Mouse (Mus musculus) thymus, postnatal 0 days (tissue): Measurements from ENCODE around the gene Atxn7l2. TPM values are rescaled to one million over a fixed set of nuclear protein-coding genes. Genes with fewer than 3 reads are reported as not detected.

ENCODE experiments used
- DNase-seq: peaks from one replicate; pipeline ENCODE4 v3.0.0-alpha.2; 2015; ENCODE audit warnings: low spot score
- polyA plus RNA-seq: library from polyadenylated mRNA; unstranded; fragments of >200 nt; fragmentation: Nextera tagmentation; extraction: Ambion mirVana; gene quantifications from 2 replicates; pipeline ENCODE4 v1.2.1, GENCODE M21; 2015

Gene Atxn7l2
- polyA plus RNA-seq, 1 experiment from 2014 or later, result 14.2 TPM

DNA sequence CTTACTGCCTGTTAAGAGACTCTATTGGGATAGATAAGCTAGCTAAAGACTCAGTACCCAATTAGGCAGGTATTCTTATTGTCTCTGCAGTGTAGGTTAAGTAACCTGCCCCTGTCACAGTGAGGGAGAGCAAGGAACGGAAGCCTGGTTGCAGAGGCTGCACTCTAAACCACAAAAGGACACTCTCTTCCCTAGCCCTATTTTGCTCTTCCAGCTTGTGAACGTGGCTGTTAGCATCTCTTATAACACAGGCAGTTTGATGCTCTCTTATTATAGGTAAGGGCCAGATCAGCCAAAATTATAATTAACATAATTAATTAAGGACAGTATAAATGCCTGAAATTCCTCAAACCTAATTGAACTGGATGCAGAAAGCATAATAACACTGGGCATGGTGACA lies 30.2 kb downstream of the Atxn7l2 start:
- DNase-seq, result no peak

DNA sequence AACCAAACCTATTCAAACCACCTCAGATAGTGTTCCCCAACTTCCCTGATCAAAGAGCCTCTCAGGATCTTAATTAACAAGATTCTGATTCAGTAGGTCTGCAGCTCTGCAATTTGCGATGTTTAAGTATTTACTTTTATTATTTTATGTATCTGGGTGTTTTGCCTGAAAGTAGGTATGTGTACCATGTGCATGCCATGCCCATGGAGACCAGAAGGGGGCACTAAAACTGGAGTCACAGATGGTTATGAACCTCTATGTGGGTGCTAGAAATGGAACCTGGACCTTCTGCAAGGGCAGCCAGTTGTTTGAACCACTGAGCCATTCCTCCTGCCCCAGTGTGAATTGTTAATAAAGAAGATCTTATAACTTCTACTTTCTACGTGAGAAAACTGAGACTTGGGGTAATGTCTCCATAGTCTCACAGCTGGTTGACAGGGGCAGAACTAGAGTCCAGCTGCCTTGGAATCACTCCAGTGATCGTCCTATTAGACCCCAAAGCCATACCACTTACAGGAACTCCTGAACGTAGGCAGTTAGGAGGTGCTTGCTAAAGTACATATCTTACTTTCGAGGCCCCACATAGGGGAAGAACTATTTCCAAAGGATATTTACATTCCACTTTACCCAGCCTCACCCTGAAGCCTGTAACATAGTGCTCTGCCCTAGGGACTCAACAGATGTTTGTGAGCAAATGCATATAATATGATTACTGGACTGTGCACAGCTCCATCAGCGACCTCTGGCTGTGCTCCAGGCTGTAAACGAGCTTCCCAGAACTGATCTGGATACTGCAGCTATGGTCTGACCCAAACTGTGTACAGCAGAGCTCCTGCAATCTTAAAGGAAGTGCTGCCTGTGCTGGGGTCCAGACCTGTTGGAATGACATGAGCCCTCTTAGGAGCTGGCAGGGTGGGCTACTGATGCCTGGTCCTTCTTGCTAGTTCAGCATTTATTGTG lies 31.7 kb downstream of the Atxn7l2 start:
- DNase-seq, result no peak

GRCm38 (mm10) chr3:108174672-108175531 lies 35.8 kb downstream of the Atxn7l2 start:
- DNase-seq, result no peak

- no peak for DNase-seq
These were observed 41.5 kb downstream of the Atxn7l2 start for GRCm38 (mm10) chr3:108169199-108169598.

DNA sequence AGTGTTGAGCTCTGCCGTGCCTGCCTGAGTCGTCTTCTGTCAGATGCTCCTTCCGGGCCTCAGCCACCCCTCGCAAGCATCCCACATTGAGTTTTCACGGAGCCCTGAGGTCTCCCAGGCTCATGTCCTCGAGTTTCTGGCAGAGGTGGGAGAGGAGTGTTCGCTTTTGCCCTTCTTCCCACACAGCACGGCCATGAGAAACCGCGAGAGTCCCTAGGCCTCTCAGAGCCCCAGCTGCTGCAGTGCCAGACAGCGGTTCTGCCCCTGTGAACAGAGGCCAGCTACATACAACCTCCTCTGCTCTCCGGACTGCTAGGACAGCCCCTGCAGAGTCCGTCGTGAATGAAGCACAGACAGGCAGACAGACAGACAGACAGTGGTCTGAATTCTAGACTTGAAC lies 43.2 kb downstream of the Atxn7l2 start:
- no peak for DNase-seq

DNA sequence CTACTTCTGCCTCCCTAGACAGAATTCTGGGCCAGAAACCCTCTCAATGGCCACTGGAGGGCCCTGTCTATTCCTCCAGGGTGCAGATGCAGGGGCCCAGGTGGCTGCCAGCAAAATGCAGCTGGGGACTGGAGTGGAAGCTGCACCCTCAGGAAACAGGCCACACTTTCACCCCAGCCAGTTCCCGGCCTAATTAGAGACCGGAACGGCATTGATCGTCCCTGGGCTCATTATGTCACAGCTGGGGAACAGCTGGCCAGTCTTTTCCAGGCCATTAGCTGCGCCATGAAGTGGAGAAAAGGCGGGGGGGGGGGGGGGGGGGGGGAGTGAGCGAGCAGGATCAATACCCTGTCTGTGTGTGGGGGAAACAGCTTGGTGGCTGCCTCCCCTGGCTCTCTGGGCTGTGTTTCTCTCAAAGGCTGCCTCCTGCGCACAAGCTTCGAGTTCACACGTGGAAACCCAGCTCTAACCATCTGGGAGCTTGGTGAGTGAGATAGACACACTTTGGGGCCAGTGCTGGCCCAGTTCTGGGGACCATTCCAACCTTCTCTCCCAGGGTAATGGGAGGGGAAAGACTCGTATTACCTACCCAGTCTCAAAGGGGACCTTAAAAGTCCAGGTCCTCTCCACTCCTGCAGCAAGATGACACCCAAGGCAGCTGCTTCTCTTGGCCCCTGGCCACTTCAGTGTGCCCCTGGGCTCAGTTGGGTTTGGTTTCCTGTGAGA lies 44.1 kb downstream of the Atxn7l2 start:
- peak; percentile 70 for DNase-seq

- DNase-seq, result no peak
These were observed 45.0 kb downstream of the Atxn7l2 start for GRCm38 (mm10) chr3:108165532-108166315.

DNA sequence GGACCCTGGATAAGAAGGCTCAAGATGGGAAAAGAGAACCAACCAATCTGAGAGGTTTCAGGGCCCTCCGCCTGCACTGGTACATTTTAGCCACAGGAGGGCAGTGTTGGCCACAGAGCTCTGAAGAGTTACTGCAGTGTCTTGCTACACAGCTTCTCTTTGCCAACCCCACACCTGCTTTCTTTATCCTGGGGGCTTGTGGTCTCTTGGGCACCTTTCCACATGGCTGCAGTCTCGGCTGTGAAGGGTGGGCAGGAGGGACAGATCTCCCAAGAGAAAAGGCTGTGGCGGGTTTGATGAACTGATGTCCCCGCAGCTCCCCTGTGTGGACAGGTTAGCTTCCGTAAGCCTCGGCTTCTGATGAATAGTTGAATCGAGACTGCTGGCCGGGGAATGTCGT lies 45.9 kb downstream of the Atxn7l2 start:
- peak; percentile 85 for DNase-seq

DNA sequence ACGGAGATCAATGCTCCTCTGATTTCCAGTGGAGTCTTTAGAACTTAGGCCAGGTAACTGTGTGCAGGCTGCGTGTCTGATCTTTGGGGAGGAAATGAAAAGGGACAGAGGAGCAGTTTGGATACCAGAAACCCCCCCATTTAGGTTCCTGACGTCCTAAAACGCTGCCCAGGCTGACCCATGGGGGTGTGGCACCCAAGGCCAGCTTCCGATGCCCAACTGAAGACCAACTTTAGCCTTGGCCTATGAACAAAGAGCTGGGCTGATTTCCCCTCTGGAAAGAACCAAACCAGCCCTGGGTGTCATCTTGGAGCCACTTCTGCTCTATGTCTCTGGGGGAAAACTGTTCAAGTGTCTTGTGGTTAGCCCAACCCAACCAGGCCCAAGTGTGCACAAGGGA lies 46.6 kb downstream of the Atxn7l2 start:
- DNase-seq, result no peak

- DNase-seq, result no peak
These were observed 52.2 kb downstream of the Atxn7l2 start for GRCm38 (mm10) chr3:108158383-108159037.

DNA sequence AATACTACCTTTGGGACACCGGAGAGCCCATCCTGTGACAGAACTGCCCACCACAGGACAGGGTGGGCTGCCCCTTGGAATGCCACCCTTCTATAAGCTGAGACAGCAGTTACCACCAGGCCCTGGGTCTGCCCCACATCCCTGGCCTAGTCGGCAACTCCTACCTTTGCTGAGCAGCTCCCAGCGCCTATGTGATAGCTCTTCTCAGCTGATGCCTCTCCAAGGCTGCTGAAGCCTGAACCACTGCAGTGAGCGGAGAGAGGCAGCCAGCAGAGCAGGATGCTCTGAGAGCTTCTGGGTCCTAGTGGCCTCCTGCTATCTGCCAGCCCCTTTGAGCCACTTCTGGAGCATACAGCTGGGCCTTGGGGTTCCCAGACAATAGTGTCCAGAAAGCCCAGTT lies 56.1 kb downstream of the Atxn7l2 start, which contains the start of gene Gpr61:
Gpr61 (minus strand) TSS at position 227 of the 400 bp plus-strand sequence.
- DNase-seq, result no peak

- DNase-seq, result no peak
These were observed 58.4 kb downstream of the Atxn7l2 start for GRCm38 (mm10) chr3:108152290-108152689.

Other genes with a start within 250 kb of the Atxn7l2 start
- 1.6 and 1.8 TPM in 2 replicates for gene Gstm3, start 241.7 kb downstream of the Atxn7l2 start, polyA plus RNA-seq
- gene Gstm2, start 224.5 kb downstream of the Atxn7l2 start, polyA plus RNA-seq, result 25.3 and 26.8 TPM in 2 replicates
- gene Gstm1, start 193.0 kb downstream of the Atxn7l2 start, polyA plus RNA-seq, result 31.5 and 32.9 TPM in 2 replicates
- 10.8 and 11.6 TPM in 2 replicates for gene Gstm4, start 166.0 kb downstream of the Atxn7l2 start, polyA plus RNA-seq
- 29.2 and 31.4 TPM in 2 replicates for gene Ampd2, start 124.3 kb downstream of the Atxn7l2 start, polyA plus RNA-seq
- gene Gnat2, start 118.1 kb downstream of the Atxn7l2 start, polyA plus RNA-seq, result 0.59 and 0.68 TPM in 2 replicates
- 164 and 168 TPM in 2 replicates for gene Gnai3, start 64.8 kb downstream of the Atxn7l2 start, polyA plus RNA-seq
- gene Gpr61, start 56.1 kb downstream of the Atxn7l2 start, polyA plus RNA-seq, result 0.05 TPM in 1 of 2 replicates, not detected in the other
- gene Amigo1, start 24.6 kb downstream of the Atxn7l2 start, polyA plus RNA-seq, result 1.4 and 1.6 TPM in 2 replicates
- 7.5 and 9.1 TPM in 2 replicates for gene Cyb561d1, start 9.7 kb downstream of the Atxn7l2 start, polyA plus RNA-seq
- gene Sypl2, start 15.7 kb upstream of the Atxn7l2 start, polyA plus RNA-seq, result 0.10 and 0.14 TPM in 2 replicates
- gene Psma5, start 46.0 kb upstream of the Atxn7l2 start, polyA plus RNA-seq, result 311 and 322 TPM in 2 replicates
- 2.7 and 2.9 TPM in 2 replicates for gene Sort1, start 73.1 kb upstream of the Atxn7l2 start, polyA plus RNA-seq
- 0.23 and 0.29 TPM in 2 replicates for gene Mybphl, start 154.0 kb upstream of the Atxn7l2 start, polyA plus RNA-seq
- gene Psrc1, start 172.9 kb upstream of the Atxn7l2 start, polyA plus RNA-seq, result 16.7 and 17.1 TPM in 2 replicates
- 2.2 and 3.4 TPM in 2 replicates for gene Celsr2, start 204.6 kb upstream of the Atxn7l2 start, polyA plus RNA-seq
- 122 and 127 TPM in 2 replicates for gene Sars, start 234.3 kb upstream of the Atxn7l2 start, polyA plus RNA-seq